ENCODE assay signal across 14 mouse cellular contexts in the genomic region with DNA sequence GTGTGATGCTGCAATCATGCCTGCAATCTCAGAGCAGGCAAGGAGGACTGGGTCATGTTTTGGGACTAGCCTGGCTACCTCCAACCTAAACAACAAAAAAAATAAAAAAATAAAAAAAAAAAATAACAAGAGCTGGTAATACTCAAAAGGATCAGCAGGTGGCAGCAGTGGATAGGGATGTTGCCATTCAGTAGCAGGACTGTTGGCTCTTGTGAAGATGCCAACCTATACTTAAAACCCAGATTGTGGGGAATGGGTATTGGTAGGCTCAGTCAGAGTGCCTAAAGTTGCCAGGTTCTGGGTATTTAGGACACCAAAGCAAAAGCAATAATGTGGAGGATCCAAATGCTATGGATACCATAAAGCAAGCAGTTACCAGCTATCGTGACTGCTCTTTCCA. TPM values are rescaled to one million over a fixed set of nuclear protein-coding genes. Genes with fewer than 3 reads are reported as not detected.
A peak's percentile ranks its signal among the peaks of the same experiment; 100 is the strongest.
DNase-seq lines count a peak whose midpoint lies in the region; ATAC-seq and TF ChIP-seq lines count a peak whose summit lies in the region.
"Not testable (repeated sequence)": the region's sequence is repeated elsewhere in the genome, so short reads cannot be mapped to it uniquely, and the experiment has no call there.
"Had no signal": no experiment of that assay in that cellular context is flagged by ENCODE, and none has a peak within 500 bp of the region (broad histone marks: within the 10 kb centered on the region; RNA-seq: fewer than 3 reads in every experiment).

No protein-coding gene starts in this region.

- not testable (repeated sequence) for H3K4me1 ChIP-seq in CH12.LX (ENCODE audit: control insufficient read depth in 1 of 2, insufficient read depth in 2 of 2); forebrain, embryonic 15.5 days; hindbrain, embryonic 15.5 days (replicated peaks); neural tube, embryonic 12.5 days

- TF ChIP-seq RAD21 in CH12.LX (IDR thresholded peaks at IDR 0.05; ENCODE audit: low read depth, low read length), result peak; percentile 69

- not testable (repeated sequence) for H3K79me2 ChIP-seq in CH12.LX (replicated peaks; ENCODE audit: control insufficient read depth, extremely low read depth, insufficient read depth, poor library complexity, severe bottlenecking)

- not testable (repeated sequence) for H3K27me3 ChIP-seq in CH12.LX (replicated peaks); forebrain, embryonic 15.5 days; hindbrain, embryonic 15.5 days; neural tube, embryonic 12.5 days (replicated peaks)

- not testable (repeated sequence) for H3K36me3 ChIP-seq in CH12.LX (replicated peaks in 1 of 2; ENCODE audit: control insufficient read depth in 1 of 2, insufficient read depth in 1 of 2, low read length in 1 of 2); forebrain, embryonic 15.5 days; hindbrain, embryonic 15.5 days; neural tube, embryonic 12.5 days

- H3K9me3 ChIP-seq in CH12.LX (replicated peaks; ENCODE audit: low read length); forebrain, embryonic 15.5 days; hindbrain, embryonic 15.5 days; neural tube, embryonic 12.5 days: not testable (repeated sequence)

- H3K27ac ChIP-seq in CH12.LX (ENCODE audit: insufficient read depth, low read depth); forebrain, embryonic 15.5 days (replicated peaks); hindbrain, embryonic 15.5 days (replicated peaks); neural tube, embryonic 12.5 days: not testable (repeated sequence)

- TF ChIP-seq POLR2A in CH12.LX (IDR thresholded peaks at IDR 0.05; ENCODE audit: low read depth, low read length), result not testable (repeated sequence)

- not testable (repeated sequence) for TF ChIP-seq EP300 in CH12.LX (IDR thresholded peaks at IDR 0.05; ENCODE audit: low read length)

- in situ Hi-C loops in CH12.LX (cut with MboI; ENCODE audit: low pct_ligation_motif_present, low pct_unique_long_range_greater_than_20kb, low sequenced_read_pairs), result loop anchor here (25.0 kb wide), 1 partner anchor 91 kb away; the partner anchor contains the start of gene Ear6

- H3K4me3 ChIP-seq in CH12.LX (replicated peaks in 1 of 3; ENCODE audit: low read depth in 2 of 3, low read length in 2 of 3, poor library complexity in 1 of 3); forebrain, embryonic 15.5 days; hindbrain, embryonic 15.5 days; neural tube, embryonic 12.5 days: not testable (repeated sequence)

- WGBS in forebrain, embryonic 15.5 days, result 89% methylated on average over 1 of the region's 1 CpGs
- 83% methylated on average over 1 of the region's 1 CpGs for WGBS in hindbrain, embryonic 15.5 days
- 88% methylated on average over 1 of the region's 1 CpGs for WGBS in neural tube, embryonic 12.5 days

- ATAC-seq in forebrain, embryonic 15.5 days (replicated peaks), result peak; percentile 48; the same call in 1 of the 2 replicates
- peak; percentile 54; the same call in 1 of the 2 replicates for ATAC-seq in hindbrain, embryonic 15.5 days (ENCODE audit: low FRiP score, low read depth)
- ATAC-seq in megakaryocyte, adult 5-6 weeks (ENCODE audit: poor library complexity, severe bottlenecking), result peak; percentile 75
- ATAC-seq in neural tube, embryonic 12.5 days (ENCODE audit: low FRiP score, low read depth), result peak; percentile 25; the same call in 1 of the 2 replicates

- not testable (repeated sequence) for DNase-seq in CH12.LX (ENCODE audit: extremely low read depth)
- peak; percentile 7 to 22 for DNase-seq in cerebellum, postnatal 14 days
- peak; percentile 35 for DNase-seq in kidney, adult 9 months

- peak; percentile 46 to 74 for TF ChIP-seq CTCF in CH12.LX (conservative IDR thresholded peaks at IDR 0.05 in 1 of 2, IDR thresholded peaks at IDR 0.05 in 1 of 2; ENCODE audit: low read depth in 2 of 2, low read length in 2 of 2)

- dilution Hi-C loops in CH12.LX (cut with MboI; ENCODE audit: extremely low pct_ligation_motif_present, extremely low pct_unique_long_range_greater_than_20kb, low sequenced_read_pairs), result not testable (repeated sequence)

- H3K9ac ChIP-seq in CH12.LX (ENCODE audit: insufficient read depth, low read depth); forebrain, embryonic 15.5 days (replicated peaks); hindbrain, embryonic 15.5 days; neural tube, embryonic 12.5 days: not testable (repeated sequence)

- H3K4me2 ChIP-seq in CH12.LX (ENCODE audit: insufficient read depth, low read depth, poor library complexity, severe bottlenecking); forebrain, embryonic 15.5 days (replicated peaks); hindbrain, embryonic 15.5 days; neural tube, embryonic 12.5 days (replicated peaks): not testable (repeated sequence)

TF ChIP-seq in CH12.LX, 34 proteins besides CTCF, POLR2A, EP300 and RAD21:
- peak; percentile 56 for TF ChIP-seq SMC3 (IDR thresholded peaks at IDR 0.05; ENCODE audit: low read depth, low read length)
- peak; percentile 95 for TF ChIP-seq ZNF384 (IDR thresholded peaks at IDR 0.05; ENCODE audit: low read depth, low read length)
- peak; percentile 14; the same call in 1 of the 2 replicates for TF ChIP-seq ZC3H11A (IDR thresholded peaks at IDR 0.05; ENCODE audit: low read depth, low read length)

RNA-seq across cellular contexts. Expression of gene Ang4, which starts 2.0 kb away (rescaled TPM):
- total RNA-seq in CH12.LX (2012; rRNA removed) (not detected in 2 replicates), CH12.LX (2014; rRNA removed) (not detected in 2 replicates)
- not detected in 2 replicates for polyA plus RNA-seq in CH12.LX (2012; ENCODE audit: insufficient read length, low read depth)
- not detected in 2 replicates for polyA plus RNA-seq in forebrain, embryonic 15.5 days (2015; fragmentation: Nextera tagmentation; extraction: Ambion mirVana)
- not detected in 2 replicates for polyA plus RNA-seq in hindbrain, embryonic 15.5 days (2015; fragmentation: Nextera tagmentation; extraction: Ambion mirVana)
- not detected in 2 replicates for total RNA-seq in megakaryocyte, adult 5-6 weeks (2015)
- not detected in 2 replicates for total RNA-seq in megakaryocyte, adult 5-6 weeks (2017)
- polyA plus RNA-seq in neural tube, embryonic 12.5 days (2016; fragmentation: Nextera tagmentation; extraction: Ambion mirVana), result not detected in 2 replicates
- total RNA-seq: adrenal gland, adult 18-20 months; gastrocnemius, postnatal 25 days; left cerebral cortex, postnatal 14 days had no signal
- polyA plus RNA-seq: embryonic facial prominence, embryonic 13.5 days; heart, embryonic 12.5 days; hindbrain, embryonic 10.5 days; midbrain, embryonic 13.5 days had no signal

RNA-seq across cellular contexts. Expression of gene AY358078, which starts 28.5 kb away (rescaled TPM):
- total RNA-seq in CH12.LX (2012; rRNA removed) (not detected in 2 replicates), CH12.LX (2014; rRNA removed) (0.26 TPM in 1 of 2 replicates, not detected in the other)
- polyA plus RNA-seq in CH12.LX (2012; ENCODE audit: insufficient read length, low read depth), result not detected in 2 replicates
- not detected in 2 replicates for polyA plus RNA-seq in forebrain, embryonic 15.5 days (2015; fragmentation: Nextera tagmentation; extraction: Ambion mirVana)
- not detected in 2 replicates for polyA plus RNA-seq in hindbrain, embryonic 15.5 days (2015; fragmentation: Nextera tagmentation; extraction: Ambion mirVana)
- total RNA-seq in megakaryocyte, adult 5-6 weeks (2015), result not detected in 2 replicates
- not detected in 2 replicates for total RNA-seq in megakaryocyte, adult 5-6 weeks (2017)
- not detected in 2 replicates for polyA plus RNA-seq in neural tube, embryonic 12.5 days (2016; fragmentation: Nextera tagmentation; extraction: Ambion mirVana)
- total RNA-seq: adrenal gland, adult 18-20 months; gastrocnemius, postnatal 25 days; left cerebral cortex, postnatal 14 days had no signal
- polyA plus RNA-seq: embryonic facial prominence, embryonic 13.5 days; heart, embryonic 12.5 days; hindbrain, embryonic 10.5 days; midbrain, embryonic 13.5 days had no signal

RNA-seq across cellular contexts. Expression of gene Gm5800, which starts 54.4 kb away (rescaled TPM):
- total RNA-seq in CH12.LX (2012; rRNA removed), result not detected in 2 replicates
- total RNA-seq in CH12.LX (2014; rRNA removed), result not detected in 2 replicates
- not detected in 2 replicates for polyA plus RNA-seq in CH12.LX (2012; ENCODE audit: insufficient read length, low read depth)
- polyA plus RNA-seq in forebrain, embryonic 15.5 days (2015; fragmentation: Nextera tagmentation; extraction: Ambion mirVana), result not detected in 2 replicates
- polyA plus RNA-seq in hindbrain, embryonic 15.5 days (2015; fragmentation: Nextera tagmentation; extraction: Ambion mirVana), result not detected in 2 replicates
- not detected in 2 replicates for total RNA-seq in megakaryocyte, adult 5-6 weeks (2015)
- not detected in 2 replicates for total RNA-seq in megakaryocyte, adult 5-6 weeks (2017)
- polyA plus RNA-seq in neural tube, embryonic 12.5 days (2016; fragmentation: Nextera tagmentation; extraction: Ambion mirVana), result not detected in 2 replicates
- total RNA-seq: adrenal gland, adult 18-20 months; gastrocnemius, postnatal 25 days; left cerebral cortex, postnatal 14 days had no signal
- polyA plus RNA-seq: embryonic facial prominence, embryonic 13.5 days; heart, embryonic 12.5 days; hindbrain, embryonic 10.5 days; midbrain, embryonic 13.5 days had no signal

Comparison
In these comparisons a context has a peak if more than half of its experiments do, and no peak if none do; other contexts are left out.
1. ATAC-seq: peak in every context shown above with its lines; median percentile 75 in megakaryocyte, adult 5-6 weeks; 54 in hindbrain, embryonic 15.5 days; 48 in forebrain, embryonic 15.5 days; 25 in neural tube, embryonic 12.5 days.